Mouse (Mus musculus): ENCODE measurements around the gene Calr. TPM values are rescaled to one million over a fixed set of nuclear protein-coding genes. Genes with fewer than 3 reads are reported as not detected.
A peak's percentile ranks its signal among the peaks of the same experiment; 100 is the strongest.

Calr gene
- total RNA-seq, 1 experiment = 1,121 TPM

DNA sequence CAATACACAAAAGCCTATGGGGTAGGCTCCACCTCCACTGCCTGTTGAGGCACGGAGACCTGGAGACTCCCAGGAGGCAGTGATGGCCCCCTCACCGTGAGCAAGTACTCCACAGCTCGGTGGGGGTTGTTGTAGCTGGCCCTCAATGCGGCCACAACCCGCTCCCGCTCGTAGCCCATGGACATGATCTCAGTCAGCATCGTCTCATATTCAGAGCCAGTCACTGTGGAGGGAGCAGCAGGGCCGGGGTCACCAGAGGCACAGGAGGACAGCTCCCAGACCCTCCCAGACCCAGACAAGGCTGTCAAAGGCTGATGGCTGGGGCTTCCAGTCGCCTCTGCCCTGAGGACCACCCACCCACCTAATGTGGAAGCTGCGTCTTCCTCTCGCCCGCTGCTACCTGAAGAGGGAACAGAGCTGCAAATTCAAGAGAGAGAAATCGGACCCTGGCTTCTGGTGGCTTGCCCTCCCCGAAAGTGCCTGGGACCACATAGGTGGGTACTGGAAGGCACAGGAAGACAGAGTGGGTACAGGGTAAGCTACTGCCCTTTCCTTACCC is 8.7 kb downstream of the Calr start:
- in situ Hi-C loops (cut with MboI; ENCODE audit: low sequenced_read_pairs in 2 of 2, unreplicated experiment in 2 of 2) = no loop called here
- H3K4me3 ChIP-seq (ENCODE audit: insufficient read depth in 1 of 2, low read depth in 1 of 2, low read length in 2 of 2, poor library complexity in 1 of 2, severe bottlenecking in 1 of 2) = no peak overlapping the region
- H3K27ac ChIP-seq (ENCODE audit: insufficient read depth, low read depth, low read length, poor library complexity, severe bottlenecking) = 0 out of 2 replicates have a peak overlapping the region, but pooled peaks have one; percentile 14
- peaks cover 0 to 15% of the 10 kb centered on the region in 2 experiments; a peak in 2 of 4 replicates for H3K4me1 ChIP-seq (ENCODE audit: control insufficient read depth in 2 of 2, insufficient read depth in 2 of 2, low read length in 2 of 2, poor library complexity in 1 of 2)
- no peak for DNase-seq (ENCODE audit: low read depth, low spot score)
- H3K36me3 ChIP-seq (ENCODE audit: control insufficient read depth, insufficient read depth, low read length, poor library complexity, severe bottlenecking) = peaks cover 55% of the 10 kb centered on the region
- H3K9me3 ChIP-seq (ENCODE audit: control insufficient read depth, insufficient read depth, low read depth, low read length) = no peaks in the 10 kb centered on the region
- TF ChIP-seq ZC3H11A (IDR thresholded peaks at IDR 0.05; ENCODE audit: borderline replicate concordance, low read depth, low read length) (no peak), ZNF384 (IDR thresholded peaks at IDR 0.05; ENCODE audit: low read depth, low read length) (no peak), CHD2 (IDR thresholded peaks at IDR 0.05; ENCODE audit: low read depth, low read length) (no peak), HCFC1 (IDR thresholded peaks at IDR 0.05; ENCODE audit: borderline replicate concordance, insufficient read depth, low read length) (no peak), MAFK (IDR thresholded peaks at IDR 0.05; ENCODE audit: insufficient read depth, low read depth, low read length) (no peak)
- H3K9ac ChIP-seq (ENCODE audit: insufficient read depth, low read depth, low read length, poor library complexity, severe bottlenecking) = no peak overlapping the region

- DNase-seq (ENCODE audit: low read depth, low spot score) = no peak
- TF ChIP-seq HCFC1 (IDR thresholded peaks at IDR 0.05; ENCODE audit: borderline replicate concordance, insufficient read depth, low read length) (no peak), CHD2 (IDR thresholded peaks at IDR 0.05; ENCODE audit: low read depth, low read length) (no peak), ZNF384 (IDR thresholded peaks at IDR 0.05; ENCODE audit: low read depth, low read length) (no peak), MAFK (IDR thresholded peaks at IDR 0.05; ENCODE audit: insufficient read depth, low read depth, low read length) (no peak), ZC3H11A (IDR thresholded peaks at IDR 0.05; ENCODE audit: borderline replicate concordance, low read depth, low read length) (no peak)
- Histone ChIP-seq H3K27ac (ENCODE audit: insufficient read depth, low read depth, low read length, poor library complexity, severe bottlenecking) (peak overlapping the region; percentile 10; the same call in 1 of the 2 replicates), H3K4me1 (ENCODE audit: control insufficient read depth in 2 of 2, insufficient read depth in 2 of 2, low read length in 2 of 2, poor library complexity in 1 of 2) (peaks cover 0 to 15% of the 10 kb centered on the region in 2 experiments; a peak in 2 of 4 replicates), H3K36me3 (ENCODE audit: control insufficient read depth, insufficient read depth, low read length, poor library complexity, severe bottlenecking) (peaks cover 49% of the 10 kb centered on the region), H3K4me3 (ENCODE audit: insufficient read depth in 1 of 2, low read depth in 1 of 2, low read length in 2 of 2, poor library complexity in 1 of 2, severe bottlenecking in 1 of 2) (no peak overlapping the region), H3K9me3 (ENCODE audit: control insufficient read depth, insufficient read depth, low read depth, low read length) (no peaks in the 10 kb centered on the region), H3K9ac (ENCODE audit: insufficient read depth, low read depth, low read length, poor library complexity, severe bottlenecking) (no peak overlapping the region)
- in situ Hi-C loops (cut with MboI; ENCODE audit: low sequenced_read_pairs in 2 of 2, unreplicated experiment in 2 of 2) = no loop called here
Measured at GRCm38 (mm10) chr8:84837149-84837911, 9.4 kb downstream of the Calr start.

GRCm38 (mm10) chr8:84834866-84835855 is 11.6 kb downstream of the Calr start:
- no peak overlapping the region for H3K27ac ChIP-seq (ENCODE audit: insufficient read depth, low read depth, low read length, poor library complexity, severe bottlenecking)
- H3K36me3 ChIP-seq (ENCODE audit: control insufficient read depth, insufficient read depth, low read length, poor library complexity, severe bottlenecking) = peaks cover 43% of the 10 kb centered on the region
- in situ Hi-C loops (cut with MboI; ENCODE audit: low sequenced_read_pairs in 2 of 2, unreplicated experiment in 2 of 2) = no loop called here
- H3K9ac ChIP-seq (ENCODE audit: insufficient read depth, low read depth, low read length, poor library complexity, severe bottlenecking) = no peak overlapping the region
- no peaks in the 10 kb centered on the region for H3K9me3 ChIP-seq (ENCODE audit: control insufficient read depth, insufficient read depth, low read depth, low read length)
- H3K4me3 ChIP-seq (ENCODE audit: insufficient read depth in 1 of 2, low read depth in 1 of 2, low read length in 2 of 2, poor library complexity in 1 of 2, severe bottlenecking in 1 of 2) = no peak overlapping the region
- TF ChIP-seq ZC3H11A (IDR thresholded peaks at IDR 0.05; ENCODE audit: borderline replicate concordance, low read depth, low read length) (no peak), HCFC1 (IDR thresholded peaks at IDR 0.05; ENCODE audit: borderline replicate concordance, insufficient read depth, low read length) (no peak), MAFK (IDR thresholded peaks at IDR 0.05; ENCODE audit: insufficient read depth, low read depth, low read length) (no peak), ZNF384 (IDR thresholded peaks at IDR 0.05; ENCODE audit: low read depth, low read length) (no peak), CHD2 (IDR thresholded peaks at IDR 0.05; ENCODE audit: low read depth, low read length) (no peak)
- no peak for DNase-seq (ENCODE audit: low read depth, low spot score)
- peaks cover 0 to 15% of the 10 kb centered on the region in 2 experiments; a peak in 2 of 4 replicates for H3K4me1 ChIP-seq (ENCODE audit: control insufficient read depth in 2 of 2, insufficient read depth in 2 of 2, low read length in 2 of 2, poor library complexity in 1 of 2)

Measured in ES-E14 (cell line).